Mouse (Mus musculus) lung, postnatal 0 days (tissue): Measurements from ENCODE around the gene Actn4. TPM values are rescaled to one million over a fixed set of nuclear protein-coding genes. Genes with fewer than 3 reads are reported as not detected.

Experiments
- ATAC-seq: fragments of 200-750 bp; cut with Nextera tagmentation; 2 replicates; pipeline ENCODE4 v1.8.0; 2017; ENCODE audit warnings: moderate library complexity
- DNase-seq: peaks from one replicate; pipeline ENCODE4 v3.0.0-alpha.2; 2016; ENCODE audit warnings: low spot score
- H3K27ac ChIP-seq: fragments of 300-500 bp; sonication (generic); 2 replicates; pipeline ENCODE4 v1.5.1; 2014; ENCODE audit warnings: antibody characterized with exemption, mild to moderate bottlenecking, low read length, mixed read lengths
- H3K27me3 ChIP-seq: fragments of 300-500 bp; sonication (generic); replicated peaks from 2 replicates; pipeline ENCODE4 v1.6.1; 2014; ENCODE audit warnings: low read length, mixed read lengths; ENCODE audit not compliant: insufficient read depth
- H3K36me3 ChIP-seq: fragments of 300-500 bp; sonication (generic); 2 replicates; pipeline ENCODE4 v1.6.1; 2014; ENCODE audit warnings: low read length, mixed read lengths; ENCODE audit not compliant: insufficient read depth
- H3K4me1 ChIP-seq: fragments of 300-500 bp; sonication (generic); 2 replicates; pipeline ENCODE4 v1.6.1; 2014; ENCODE audit warnings: antibody characterized with exemption, low read depth, low read length, mixed read lengths; ENCODE audit not compliant: insufficient read depth
- H3K4me2 ChIP-seq: fragments of 300-500 bp; sonication (generic); replicated peaks from 2 replicates; pipeline ENCODE4 v1.6.1; 2014; ENCODE audit warnings: low read depth, mild to moderate bottlenecking, low read length, moderate library complexity, mixed read lengths
- H3K4me3 ChIP-seq: fragments of 300-500 bp; sonication (generic); 2 replicates; pipeline ENCODE4 v1.5.1; 2014; ENCODE audit warnings: low read depth, low read length
- H3K9ac ChIP-seq: fragments of 300-500 bp; sonication (generic); replicated peaks from 2 replicates; pipeline ENCODE4 v1.6.1; 2014; ENCODE audit warnings: low read depth, mild to moderate bottlenecking
- H3K9me3 ChIP-seq: fragments of 300-500 bp; sonication (generic); 2 replicates; pipeline ENCODE4 v1.6.1; 2016; ENCODE audit warnings: low read length, mixed read lengths
- CTCF ChIP-seq: IDR thresholded peaks from 2 replicates; pipeline ENCODE4 v1.5.1; 2016; ENCODE audit warnings: antibody characterized with exemption, mild to moderate bottlenecking
- EP300 ChIP-seq: IDR thresholded peaks from 2 replicates; pipeline ENCODE4 v1.6.1; 2016; ENCODE audit warnings: antibody characterized with exemption, mild to moderate bottlenecking, control low read depth
- WGBS: fragments of 180-500 bp; shearing (Covaris S2); extraction: QIAGEN DNeasy Blood & Tissue Kit; methylation state at CpG from one replicate; pipeline ENCODE4 v1.1.7; 2014; 5-methylcytosine and 5-hydroxymethylcytosine counted together
- polyA plus RNA-seq: library from polyadenylated mRNA; unstranded; fragments of >200 nt; fragmentation: Nextera tagmentation; extraction: Ambion mirVana; gene quantifications from 2 replicates; pipeline ENCODE4 v1.2.1, GENCODE M21; 2015

The Actn4 gene
- polyA plus RNA-seq, 1 experiment from 2014 or later: 202 TPM

GRCm38 (mm10) chr7:28847273-28847672, 114.9 kb downstream of the Actn4 start:
- no peaks in the 10 kb centered on the region for H3K9me3 ChIP-seq
- H3K9ac ChIP-seq: no peak overlapping the region
- H3K4me1 ChIP-seq: no peaks in the 10 kb centered on the region
- H3K4me3 ChIP-seq: no peak overlapping the region
- 54% methylated on average over 1 of the region's 1 CpGs for WGBS
- H3K27ac ChIP-seq: no peak overlapping the region
- H3K27me3 ChIP-seq: no peaks in the 10 kb centered on the region
- no peak for DNase-seq
- no peaks in the 10 kb centered on the region for H3K36me3 ChIP-seq
- TF ChIP-seq CTCF: no peak
- no peak for TF ChIP-seq EP300
- H3K4me2 ChIP-seq: no peak overlapping the region
- no peak for ATAC-seq

Other genes starting within 250 kb of the Actn4 start
- gene Fbxo17, start 245.5 kb downstream of the Actn4 start, polyA plus RNA-seq: 10.9 and 11.0 TPM in 2 replicates
- gene Mrps12, start 220.5 kb downstream of the Actn4 start, polyA plus RNA-seq: 99.7 and 101 TPM in 2 replicates
- gene Sars2, start 220.3 kb downstream of the Actn4 start, polyA plus RNA-seq: 6.0 and 7.0 TPM in 2 replicates
- not detected in 2 replicates for gene Ccer2, start 206.2 kb downstream of the Actn4 start, polyA plus RNA-seq
- gene Sirt2, start 195.6 kb downstream of the Actn4 start, polyA plus RNA-seq: 55.4 and 57.1 TPM in 2 replicates
- 42.3 and 42.7 TPM in 2 replicates for gene Nfkbib, start 194.8 kb downstream of the Actn4 start, polyA plus RNA-seq
- 10.2 and 12.9 TPM in 2 replicates for gene Rinl, start 173.4 kb downstream of the Actn4 start, polyA plus RNA-seq
- gene Hnrnpl, start 153.8 kb downstream of the Actn4 start, polyA plus RNA-seq: 151 and 154 TPM in 2 replicates
- gene Ech1, start 137.1 kb downstream of the Actn4 start, polyA plus RNA-seq: 287 and 308 TPM in 2 replicates
- gene Lgals4, start 128.5 kb downstream of the Actn4 start, polyA plus RNA-seq: 14.9 and 15.6 TPM in 2 replicates
- 2.2 and 3.0 TPM in 2 replicates for gene Lgals7, start 98.5 kb downstream of the Actn4 start, polyA plus RNA-seq
- 0.27 and 0.33 TPM in 2 replicates for gene Capn12, start 80.9 kb downstream of the Actn4 start, polyA plus RNA-seq
- gene Eif3k, start 19.5 kb upstream of the Actn4 start, polyA plus RNA-seq: 287 and 294 TPM in 2 replicates
- 2.0 and 3.5 TPM in 2 replicates for gene Map4k1, start 19.7 kb upstream of the Actn4 start, polyA plus RNA-seq
- 0.01 and 0.05 TPM in 2 replicates for gene Ryr1, start 162.8 kb upstream of the Actn4 start, polyA plus RNA-seq
- gene Rasgrp4, start 172.5 kb upstream of the Actn4 start, polyA plus RNA-seq: 1.3 and 2.4 TPM in 2 replicates
- gene Fam98c, start 193.9 kb upstream of the Actn4 start, polyA plus RNA-seq: 35.7 and 40.2 TPM in 2 replicates
- gene Ggn, start 207.9 kb upstream of the Actn4 start, polyA plus RNA-seq: 0.11 and 0.44 TPM in 2 replicates
- 0.95 and 0.98 TPM in 2 replicates for gene Spred3, start 208.1 kb upstream of the Actn4 start, polyA plus RNA-seq
- gene Psmd8, start 218.4 kb upstream of the Actn4 start, polyA plus RNA-seq: 234 and 250 TPM in 2 replicates